Mouse (Mus musculus) frontal cortex, adult (tissue): ENCODE data around the gene Gnai3.

Source experiments
- ATAC-seq: cut with Nextera tagmentation; 2 replicates; pipeline ENCODE4 v1.9.2; 2017; ENCODE audit warnings: mild to moderate bottlenecking, moderate library complexity, mixed read lengths; ENCODE audit not compliant: low TSS enrichment

Gene Gnai3

DNA sequence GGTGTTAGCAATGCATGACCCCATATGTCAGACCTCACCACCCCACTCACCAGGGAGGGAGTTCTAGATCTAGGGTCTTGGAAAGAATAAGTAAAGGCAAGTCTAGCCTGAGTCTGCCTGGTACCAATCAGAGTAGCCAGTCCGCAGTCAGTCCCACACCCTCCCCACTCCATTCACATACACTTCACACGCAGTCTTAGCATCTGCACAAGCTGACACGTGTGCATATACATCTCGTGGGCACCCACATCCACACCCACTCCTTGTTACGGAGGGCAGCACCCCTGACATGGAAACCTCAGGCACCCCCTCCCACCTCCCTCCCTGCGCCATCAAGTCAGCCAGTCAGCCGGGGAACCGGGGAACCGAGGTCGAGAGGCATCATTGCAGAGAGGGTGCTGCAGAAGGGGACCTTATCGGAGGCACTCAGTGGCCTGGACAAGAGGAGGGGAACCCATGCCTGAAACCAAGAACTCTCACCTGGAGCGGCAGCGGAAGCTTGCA is 61.1 kb downstream of the Gnai3 start:
- peak; percentile 20; the same call in 1 of the 2 replicates for ATAC-seq

- ATAC-seq, result no peak
These were observed 62.0 kb downstream of the Gnai3 start for GRCm38 (mm10) chr3:108083904-108084407.

GRCm38 (mm10) chr3:108083161-108083560 is 62.8 kb downstream of the Gnai3 start:
- ATAC-seq, result no peak

DNA sequence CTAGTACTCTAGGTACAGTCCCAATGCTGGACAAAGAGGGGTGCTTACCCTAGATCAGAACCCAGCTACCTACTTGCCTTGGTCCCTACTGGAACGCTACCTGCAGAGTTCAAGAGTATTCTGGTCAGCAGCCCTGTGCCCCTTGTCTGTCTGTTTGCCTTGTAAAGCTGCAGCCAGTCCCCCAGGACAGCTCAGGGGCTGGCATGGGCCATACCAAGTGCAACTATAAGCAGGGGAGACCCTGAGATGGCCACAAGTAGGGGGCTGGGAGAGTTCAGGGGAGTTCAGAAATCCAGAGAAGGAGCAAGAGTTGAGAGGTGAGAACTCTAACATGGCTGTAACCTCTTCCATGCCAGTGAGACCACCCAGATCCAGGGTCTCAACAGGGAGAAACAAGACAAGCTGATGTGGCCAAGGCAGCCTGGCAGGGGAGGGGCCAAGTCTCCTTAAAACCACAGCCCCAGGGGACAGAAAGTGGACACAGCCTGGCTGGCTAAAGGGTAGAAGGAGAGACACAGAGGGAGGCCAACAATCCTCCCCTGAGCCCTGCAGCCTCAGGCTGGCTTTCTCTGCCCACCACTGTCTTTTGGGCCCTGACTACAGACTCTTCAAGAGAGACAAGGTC is 63.6 kb downstream of the Gnai3 start:
- no peak for ATAC-seq

GRCm38 (mm10) chr3:108081681-108082080 is 64.3 kb downstream of the Gnai3 start:
- ATAC-seq, result no peak

- no peak for ATAC-seq
These were observed 69.1 kb downstream of the Gnai3 start for GRCm38 (mm10) chr3:108076836-108077235.

DNA sequence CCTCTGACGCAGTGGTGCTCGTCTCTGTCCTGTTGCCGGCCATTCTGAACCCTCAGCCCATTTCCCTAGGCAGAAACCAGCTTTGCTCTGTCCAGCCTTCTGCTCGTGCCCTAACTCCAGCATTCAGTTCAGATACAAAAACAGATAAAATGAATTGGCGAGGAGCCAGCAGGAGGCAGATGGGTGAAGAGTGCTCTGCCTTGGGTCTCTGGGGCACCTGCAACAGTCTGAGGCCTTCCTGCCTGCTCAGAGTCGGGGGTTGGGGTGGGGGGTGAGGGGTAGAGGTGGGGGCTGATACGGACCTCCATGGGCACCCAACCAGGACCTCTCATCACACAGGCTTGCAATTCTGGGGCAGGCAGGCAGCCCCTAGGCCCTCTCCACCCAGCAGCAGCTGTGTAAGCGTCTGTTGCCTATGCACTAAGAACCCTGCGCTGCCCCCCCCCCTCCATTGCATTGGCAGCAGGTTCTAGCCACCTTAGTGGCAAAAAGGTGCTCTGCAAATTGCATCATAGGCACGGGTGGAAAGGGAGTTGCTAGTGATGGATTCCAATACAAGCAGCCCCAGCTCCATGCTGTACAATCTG is 72.9 kb downstream of the Gnai3 start:
- ATAC-seq, result no peak

- peak; percentile 70 for ATAC-seq
These were observed 75.4 kb downstream of the Gnai3 start for GRCm38 (mm10) chr3:108070295-108071293.

DNA sequence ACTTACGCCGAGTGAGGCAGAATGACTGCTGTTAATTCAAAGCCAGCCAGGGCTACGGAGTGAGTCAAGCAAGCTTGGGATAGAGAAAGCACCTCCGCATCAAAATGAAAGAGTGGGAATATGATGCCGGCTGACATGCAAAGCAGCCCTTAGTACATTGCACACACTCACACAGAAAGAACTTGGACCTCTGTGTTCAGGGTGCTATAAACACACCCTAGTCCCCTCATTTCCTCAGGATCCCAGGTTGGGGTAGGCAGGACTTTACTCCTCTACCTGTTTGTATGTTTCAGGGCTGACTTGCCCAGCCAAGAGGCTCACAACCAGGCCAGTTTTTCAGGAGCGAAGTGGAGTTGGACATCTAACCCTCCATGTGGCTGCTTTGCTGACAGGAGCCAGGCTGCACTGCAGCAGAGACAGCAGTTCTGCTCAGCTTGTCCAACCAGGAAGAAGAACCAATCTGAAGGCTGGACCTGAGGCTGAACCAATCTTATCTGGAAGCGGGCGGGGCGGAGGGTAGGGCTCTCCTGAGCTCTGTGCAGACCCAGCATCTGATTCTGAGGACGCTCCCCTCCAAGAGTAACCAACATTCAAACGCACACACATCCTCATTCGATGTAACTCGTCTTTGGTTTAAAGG is 76.6 kb downstream of the Gnai3 start:
- peak; percentile 80 for ATAC-seq

DNA sequence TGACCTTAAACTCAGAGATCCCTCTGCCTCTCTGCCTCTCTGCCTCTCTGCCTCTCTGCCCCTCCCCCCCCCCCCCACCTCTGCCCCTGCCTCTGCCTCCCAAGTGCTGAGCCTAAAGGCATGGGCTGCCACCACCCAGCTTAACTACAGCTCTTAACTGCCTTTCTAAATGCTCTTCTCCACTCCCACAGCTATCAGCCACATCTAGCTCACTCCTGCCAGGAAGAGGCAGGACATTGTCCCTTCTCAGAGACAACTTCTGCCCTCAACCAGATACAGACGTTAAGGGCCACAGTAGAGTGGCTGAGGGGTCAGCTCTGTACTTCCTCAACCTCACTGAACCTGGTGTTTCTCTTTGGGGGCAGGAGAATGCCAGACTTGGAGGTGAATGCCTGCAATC is 77.1 kb downstream of the Gnai3 start:
- ATAC-seq, result no peak

DNA sequence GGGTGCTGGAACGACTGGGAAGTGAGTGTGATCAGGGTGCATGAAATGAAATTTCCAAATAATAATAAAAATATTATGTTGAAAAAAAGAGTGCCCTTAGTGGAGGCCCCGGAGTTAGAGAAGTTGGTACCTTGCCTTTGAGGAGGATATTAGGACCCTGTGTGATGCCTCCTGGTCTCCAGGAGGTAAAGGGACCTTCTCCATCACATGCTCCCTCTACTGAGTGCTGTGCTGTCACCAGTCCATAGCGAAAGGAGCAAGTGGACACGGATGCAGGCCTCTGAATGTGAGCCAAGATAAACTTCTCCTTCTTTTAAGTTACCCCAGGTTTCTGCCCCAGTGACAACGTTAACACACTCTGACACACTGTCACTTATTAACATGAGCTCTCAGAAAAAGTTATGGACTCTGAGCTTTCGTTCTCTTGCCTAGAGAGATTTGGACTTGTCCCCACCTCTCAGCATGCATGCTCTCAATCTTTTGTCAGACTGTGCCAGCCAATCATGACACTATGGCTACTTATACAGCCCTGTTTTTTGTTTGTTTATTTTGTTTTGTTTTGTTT is 78.5 kb downstream of the Gnai3 start:
- no peak for ATAC-seq

DNA sequence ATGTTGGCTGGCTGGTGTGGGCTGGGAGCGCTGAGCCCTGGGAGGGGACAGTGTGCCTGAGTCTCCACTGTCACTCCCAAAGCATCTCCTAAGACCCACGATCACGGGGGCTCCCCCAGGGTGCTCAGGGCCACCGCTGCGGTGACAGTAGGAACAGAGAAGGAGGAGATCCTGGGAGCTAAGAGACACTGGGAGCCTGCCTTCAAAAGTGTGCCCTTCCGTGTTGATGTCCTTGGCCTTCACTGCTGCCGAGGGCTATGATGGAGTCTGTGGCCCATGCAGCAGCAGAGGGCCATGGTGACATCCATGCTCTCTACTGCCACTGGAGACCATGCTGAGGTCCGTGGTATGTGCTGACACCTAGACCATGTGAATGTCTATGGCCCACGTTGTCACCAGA is 80.4 kb downstream of the Gnai3 start:
- ATAC-seq, result no peak

DNA sequence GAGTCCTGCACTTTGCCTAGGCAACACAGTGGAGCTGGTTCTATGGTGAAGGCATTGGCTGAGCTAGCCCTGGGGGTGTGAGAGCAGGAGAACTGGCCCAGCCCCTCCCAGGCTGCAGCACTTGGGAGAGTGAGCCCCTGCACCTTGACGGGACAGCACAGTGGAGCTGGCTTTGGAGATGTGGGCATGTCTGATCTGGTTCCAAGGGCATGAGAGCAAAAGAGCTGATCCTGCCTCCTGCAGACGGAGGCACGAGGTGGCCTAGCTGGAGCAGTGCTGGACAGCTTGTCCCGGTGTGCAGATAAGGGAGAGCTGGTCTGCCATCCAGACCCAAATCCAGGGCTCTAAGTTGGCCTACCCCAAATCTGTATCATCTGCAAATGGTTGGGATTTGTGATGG is 81.3 kb downstream of the Gnai3 start:
- no peak for ATAC-seq

DNA sequence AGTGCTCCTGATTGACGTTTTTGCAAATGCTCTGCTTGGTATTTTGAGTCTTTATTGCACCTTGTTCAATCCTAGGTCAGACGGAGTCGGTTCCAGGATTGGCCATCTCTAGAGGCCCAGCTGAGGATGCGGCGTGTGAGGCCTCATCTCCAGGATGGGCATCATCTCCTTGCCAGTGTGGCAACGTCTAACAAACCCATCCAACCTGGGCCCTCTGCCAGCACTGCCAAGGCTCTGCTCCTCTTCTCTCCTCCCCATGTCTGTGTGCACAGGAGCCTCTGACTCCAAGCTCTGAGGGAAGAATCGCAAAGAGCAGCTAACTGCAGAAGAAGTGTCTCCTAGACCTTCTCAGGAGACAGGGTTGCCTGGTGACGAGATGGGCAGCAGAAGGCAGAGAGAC is 83.3 kb downstream of the Gnai3 start:
- ATAC-seq, result no peak

GRCm38 (mm10) chr3:108061420-108061819 is 84.5 kb downstream of the Gnai3 start:
- peak; percentile 84 for ATAC-seq
